Mouse (Mus musculus) naive thymus-derived CD4-positive, alpha-beta T cell, adult 2 months (primary cell): ENCODE measurements around the gene Hcn2.
A peak's percentile ranks its signal among the peaks of the same experiment; 100 is the strongest.
"Not testable (repeated sequence)": the region's sequence is repeated elsewhere in the genome, so short reads cannot be mapped to it uniquely, and the experiment has no call there.

Experiments used
- DNase-seq: peaks from one replicate; pipeline ENCODE4 v3.0.0-alpha.2; 2011; ENCODE audit warnings: low read depth

The Hcn2 gene

GRCm38 (mm10) chr10:79687513-79687912 lies 28.9 kb upstream of the Hcn2 start:
- no peak for DNase-seq

- no peak for DNase-seq
Measured at GRCm38 (mm10) chr10:79688720-79689119, 27.7 kb upstream of the Hcn2 start, which contains the start of gene Gzmm. Gene Gzmm (plus strand): TSS chr10:79689020.

DNA sequence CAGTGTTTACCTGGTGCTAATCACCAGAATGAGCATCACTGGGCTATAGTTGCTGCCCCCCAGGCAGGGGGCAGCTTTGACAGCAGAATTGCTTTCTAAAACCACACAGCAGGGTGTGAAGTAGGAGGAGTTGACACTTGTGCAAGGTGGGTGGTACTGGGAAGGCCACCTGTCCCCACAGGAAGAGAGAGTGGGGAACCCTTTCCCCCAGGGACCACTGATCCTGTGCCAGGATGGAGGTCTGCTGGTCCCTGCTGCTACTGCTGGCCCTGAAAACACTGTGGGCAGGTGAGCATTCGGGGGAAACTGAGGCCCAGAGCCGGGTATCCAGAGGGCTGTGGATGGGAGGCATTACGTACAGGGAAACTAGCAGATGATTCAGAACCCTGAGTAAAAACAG lies 27.3 kb upstream of the Hcn2 start:
- no peak for DNase-seq

DNA sequence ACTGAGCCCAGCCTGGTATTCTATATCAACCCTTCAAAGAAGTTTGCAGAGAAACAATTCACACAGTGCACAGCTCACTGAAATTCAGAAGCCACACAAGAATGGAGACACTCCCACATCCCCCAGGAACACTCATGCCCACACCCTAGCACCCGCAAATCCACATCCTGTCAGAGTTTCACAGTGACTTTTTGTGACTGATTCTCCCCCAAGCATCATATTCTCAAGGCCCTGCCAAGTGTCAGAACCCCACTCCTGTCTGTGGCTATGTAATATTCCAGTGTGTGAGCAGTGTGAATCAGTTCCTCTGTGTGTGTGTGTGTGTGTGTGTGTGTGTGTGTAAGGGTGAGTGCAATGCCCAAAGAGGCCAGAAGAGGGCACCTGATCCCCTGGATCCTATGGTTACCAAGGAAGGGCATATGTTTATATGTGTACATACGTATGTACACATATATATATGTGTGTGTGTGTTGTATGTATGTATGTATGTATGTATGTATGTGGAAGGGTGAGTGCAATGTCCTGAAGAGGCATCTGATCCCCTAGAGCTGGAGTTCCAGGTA lies 24.4 kb upstream of the Hcn2 start:
- DNase-seq, result peak; percentile 42

DNA sequence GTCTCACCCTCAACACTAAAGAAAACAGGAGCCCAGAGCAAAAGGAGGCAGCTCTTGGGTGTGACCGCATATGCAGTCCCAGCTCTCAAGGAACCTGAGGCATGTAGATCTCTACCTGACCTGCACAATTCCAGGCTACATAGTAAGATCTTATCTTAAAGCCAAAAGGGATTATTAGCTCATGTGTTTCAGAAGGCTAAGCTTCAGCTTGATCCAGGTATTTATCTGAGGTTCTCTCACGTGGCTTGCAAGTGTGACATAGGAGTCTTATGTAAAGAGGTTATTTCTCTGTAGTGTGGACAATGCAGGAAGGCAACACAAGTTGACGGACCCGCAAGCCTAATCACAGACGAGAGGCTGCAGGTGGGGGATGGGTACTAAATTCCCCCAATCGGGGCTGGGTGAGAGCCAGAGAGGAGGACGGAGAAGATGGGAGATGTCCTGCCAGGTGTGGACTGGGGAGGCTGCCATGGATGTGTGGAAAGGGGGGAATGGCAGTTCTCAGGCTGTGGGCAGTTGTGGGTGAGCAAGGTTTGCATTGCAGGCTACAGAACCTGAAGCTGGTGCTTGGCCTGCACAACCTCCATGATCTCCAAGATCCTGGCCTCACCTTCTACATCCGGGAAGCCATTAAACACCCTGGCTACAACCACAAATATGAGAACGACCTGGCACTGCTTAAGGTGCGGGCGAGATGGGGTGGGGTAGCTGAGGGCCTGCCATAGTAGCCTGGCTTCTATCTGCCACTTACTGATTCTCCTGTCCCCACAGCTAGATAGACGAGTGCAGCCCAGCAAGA lies 22.7 kb upstream of the Hcn2 start:
- DNase-seq, result no peak

DNA sequence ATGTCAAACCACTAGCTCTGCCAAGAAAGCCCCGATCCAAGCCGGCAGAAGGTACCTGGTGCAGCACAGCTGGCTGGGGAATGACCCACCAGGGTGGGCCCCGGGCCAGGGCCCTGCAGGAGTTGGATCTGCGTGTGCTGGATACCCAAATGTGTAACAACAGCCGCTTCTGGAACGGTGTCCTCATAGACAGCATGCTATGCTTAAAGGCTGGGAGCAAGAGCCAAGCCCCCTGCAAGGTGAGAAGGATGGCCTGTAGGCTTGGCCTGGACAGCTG lies 22.1 kb upstream of the Hcn2 start:
- no peak for DNase-seq

- peak; percentile 80 for DNase-seq
Measured at GRCm38 (mm10) chr10:79695231-79696128, 21.0 kb upstream of the Hcn2 start.

DNA sequence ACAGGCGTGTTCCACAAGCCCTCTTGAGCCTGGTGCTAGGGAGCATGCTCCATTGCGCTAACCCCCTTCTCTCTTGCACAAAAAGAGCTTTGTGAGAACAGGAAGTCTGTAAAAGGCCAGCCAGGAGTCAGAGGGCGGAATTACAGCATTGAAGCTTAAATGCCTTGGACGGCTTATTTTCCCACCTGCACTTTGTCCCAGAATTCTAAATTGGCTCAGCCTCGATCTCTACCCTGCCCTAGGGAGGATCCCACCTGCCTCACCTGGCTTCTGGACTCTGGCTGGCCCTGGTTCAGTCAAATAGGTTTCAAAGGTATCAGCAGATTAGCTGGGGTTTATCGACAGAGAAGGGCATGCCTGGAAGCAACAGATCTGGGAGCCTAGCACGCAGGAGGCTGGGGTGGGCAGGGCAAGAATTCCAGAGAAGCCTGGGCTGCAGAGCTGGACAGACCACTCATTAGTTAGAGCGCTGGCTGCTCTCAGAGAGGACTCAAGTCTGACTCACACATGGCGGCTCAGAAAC lies 20.2 kb upstream of the Hcn2 start:
- no peak for DNase-seq

- DNase-seq, result no peak
Measured at GRCm38 (mm10) chr10:79697916-79698315, 18.5 kb upstream of the Hcn2 start.

DNA sequence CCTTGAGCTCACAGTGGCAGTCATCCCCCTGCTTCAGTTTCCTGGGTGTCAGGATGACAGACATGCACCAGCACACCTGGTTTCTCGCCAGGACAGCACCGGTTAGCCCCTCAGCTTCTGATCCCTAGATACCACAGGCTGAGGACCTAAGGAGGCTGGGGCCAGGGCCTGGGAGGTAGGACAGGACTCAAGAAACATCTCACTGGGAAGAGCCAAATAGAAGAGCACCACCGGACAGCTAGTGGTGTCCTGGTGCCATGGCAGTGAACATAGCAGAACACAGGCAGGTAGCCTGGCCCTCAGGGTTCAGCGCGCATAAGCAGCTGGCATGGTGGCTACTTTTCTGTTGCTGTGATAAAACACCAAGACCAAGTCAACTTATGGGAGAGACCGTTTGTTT lies 18.0 kb upstream of the Hcn2 start:
- DNase-seq, result no peak

- DNase-seq, result no peak
Measured at GRCm38 (mm10) chr10:79700676-79701075, 15.8 kb upstream of the Hcn2 start.

- no peak for DNase-seq
Measured at GRCm38 (mm10) chr10:79701443-79702129, 14.8 kb upstream of the Hcn2 start.

- not testable (repeated sequence) for DNase-seq
Measured at GRCm38 (mm10) chr10:79702970-79703369, 13.5 kb upstream of the Hcn2 start.

DNA sequence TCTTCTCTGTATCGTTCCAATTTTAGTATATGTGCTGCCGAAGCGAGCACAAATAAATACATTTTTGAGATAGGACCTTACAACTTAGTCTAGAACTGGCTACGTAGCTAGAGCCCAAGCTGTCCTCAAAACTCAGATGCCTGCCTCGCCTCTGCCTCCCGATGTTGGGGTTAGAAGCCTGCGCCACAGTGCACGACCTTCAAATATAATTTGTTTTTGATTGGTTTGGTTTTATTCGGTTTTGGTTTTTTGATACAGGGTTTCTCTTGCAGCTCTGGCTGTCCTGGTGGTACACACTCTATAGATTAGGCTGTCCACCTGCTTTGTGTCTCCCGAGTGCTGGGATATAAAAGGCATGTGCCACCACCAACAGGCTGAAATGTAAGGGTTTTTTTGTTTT lies 12.9 kb upstream of the Hcn2 start:
- DNase-seq, result no peak

GRCm38 (mm10) chr10:79704065-79704969 lies 12.1 kb upstream of the Hcn2 start, which contains the start of gene Bsg:
Gene Bsg (plus strand): TSS chr10:79704491.
- DNase-seq, result peak; percentile 99

GRCm38 (mm10) chr10:79704970-79705360 lies 11.5 kb upstream of the Hcn2 start:
- no peak for DNase-seq

DNA sequence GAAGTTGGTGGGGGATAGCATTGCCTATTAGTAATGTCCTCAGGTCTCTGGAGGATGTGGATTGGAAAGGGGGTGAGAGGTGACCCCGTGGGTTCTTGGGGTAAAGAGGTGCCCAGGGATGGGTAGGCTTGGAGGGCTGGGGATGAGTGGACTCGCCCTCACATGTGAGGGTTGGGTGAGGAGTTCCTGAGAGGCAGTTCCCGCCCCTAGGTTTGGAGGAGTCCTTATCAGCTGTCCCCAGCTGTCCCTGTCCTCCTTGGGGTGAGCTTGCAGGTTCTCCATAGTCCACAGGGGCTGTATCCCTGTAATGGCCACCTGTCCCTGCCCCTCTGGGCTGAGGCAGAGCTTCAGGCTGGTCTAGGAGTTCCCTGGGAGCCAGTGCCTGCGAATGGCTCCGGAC lies 10.5 kb upstream of the Hcn2 start:
- no peak for DNase-seq

- no peak for DNase-seq
Measured at GRCm38 (mm10) chr10:79706406-79707094, 9.9 kb upstream of the Hcn2 start.

DNA sequence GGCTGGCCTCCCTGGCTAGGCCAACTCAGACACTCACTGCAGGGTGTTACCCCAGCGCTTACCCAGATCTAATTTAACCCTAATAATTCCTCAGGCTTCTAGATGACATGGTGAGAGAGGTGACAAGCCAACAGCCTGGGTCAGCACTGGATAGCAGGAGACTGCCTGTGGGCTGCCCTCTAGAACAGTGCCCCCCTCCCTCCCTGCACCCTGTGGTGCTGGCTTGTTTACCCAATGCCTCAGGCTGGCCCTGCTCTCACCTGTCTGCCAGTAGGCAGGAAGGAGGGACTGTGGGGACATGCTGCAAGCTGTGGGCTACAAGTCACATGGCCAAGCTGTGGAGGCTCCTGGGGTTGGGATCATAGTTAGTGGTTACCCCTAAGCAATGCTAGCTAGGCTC lies 9.3 kb upstream of the Hcn2 start:
- no peak for DNase-seq

GRCm38 (mm10) chr10:79707759-79708158 lies 8.7 kb upstream of the Hcn2 start:
- DNase-seq, result no peak
